In genomic region chr13:102537424-102538242, GRCm38 (mm10) we compare ENCODE assay signal across 8 mouse cellular contexts.
DNase-seq lines count a peak whose midpoint lies in the region; ATAC-seq and TF ChIP-seq lines count a peak whose summit lies in the region.

No protein-coding gene starts in this region.

- no peaks in the 10 kb centered on the region for H3K27me3 ChIP-seq in heart, embryonic 13.5 days (replicated peaks)
- no peaks in the 10 kb centered on the region for H3K27me3 ChIP-seq in forebrain, embryonic 15.5 days
- H3K27me3 ChIP-seq in kidney, postnatal 0 days (ENCODE audit: insufficient read depth, low read length) = no peaks in the 10 kb centered on the region
- no peaks in the 10 kb centered on the region for H3K27me3 ChIP-seq in midbrain, embryonic 15.5 days (replicated peaks)

- no peak for DNase-seq in heart, postnatal 25 days (ENCODE audit: low spot score)
- peak; percentile 62 for DNase-seq in Muller cell, postnatal 12 days (ENCODE audit: inconsistent ontology term)
- DNase-seq in kidney, postnatal 0 days (ENCODE audit: low spot score) = peak; percentile 87
- DNase-seq in cerebellum, postnatal 10 days = no peak
- DNase-seq in urinary bladder, adult 18-20 months (ENCODE audit: low spot score in 2 of 2) = no peak

- H3K36me3 ChIP-seq in heart, embryonic 13.5 days = no peaks in the 10 kb centered on the region
- no peaks in the 10 kb centered on the region for H3K36me3 ChIP-seq in forebrain, embryonic 15.5 days
- H3K36me3 ChIP-seq in kidney, postnatal 0 days (ENCODE audit: insufficient read depth, low read length) = no peaks in the 10 kb centered on the region
- H3K36me3 ChIP-seq in midbrain, embryonic 15.5 days (replicated peaks) = no peaks in the 10 kb centered on the region

- peak overlapping the region; percentile 29 for H3K4me3 ChIP-seq in heart, embryonic 13.5 days
- H3K4me3 ChIP-seq in forebrain, embryonic 15.5 days = peak overlapping the region; percentile 20
- peak overlapping the region; percentile 14; the same call in 1 of the 2 replicates for H3K4me3 ChIP-seq in kidney, postnatal 0 days (replicated peaks; ENCODE audit: low read depth, low read length)
- no peak overlapping the region for H3K4me3 ChIP-seq in midbrain, embryonic 15.5 days

- ATAC-seq in heart, embryonic 13.5 days (ENCODE audit: extremely low read depth, insufficient number of reproducible peaks, low FRiP score, low TSS enrichment) = no peak
- peak; percentile 58 for ATAC-seq in forebrain, embryonic 15.5 days (replicated peaks)
- ATAC-seq in kidney, postnatal 0 days (replicated peaks; ENCODE audit: low FRiP score, low read depth) = peak; percentile 54; the same call in 1 of the 2 replicates
- no peak for ATAC-seq in midbrain, embryonic 15.5 days (replicated peaks)

- H3K27ac ChIP-seq in heart, embryonic 13.5 days (replicated peaks) = no peak overlapping the region
- no peak overlapping the region for H3K27ac ChIP-seq in forebrain, embryonic 15.5 days (replicated peaks)
- H3K27ac ChIP-seq in kidney, postnatal 0 days = peak overlapping the region; percentile 19
- no peak overlapping the region for H3K27ac ChIP-seq in midbrain, embryonic 15.5 days

- H3K9ac ChIP-seq in heart, embryonic 13.5 days = peak overlapping the region; percentile 15; the same call in 1 of the 2 replicates
- H3K9ac ChIP-seq in forebrain, embryonic 15.5 days (replicated peaks) = 0 out of 2 replicates have a peak overlapping the region, but pooled peaks have one; percentile 15
- 0 out of 2 replicates have a peak overlapping the region, but pooled peaks have one; percentile 27 for H3K9ac ChIP-seq in kidney, postnatal 0 days (ENCODE audit: low read depth, low read length)
- no peak overlapping the region for H3K9ac ChIP-seq in midbrain, embryonic 15.5 days

- H3K4me2 ChIP-seq in heart, embryonic 13.5 days = peak overlapping the region; percentile 62
- H3K4me2 ChIP-seq in forebrain, embryonic 15.5 days (replicated peaks) = peak overlapping the region; percentile 37
- H3K4me2 ChIP-seq in kidney, postnatal 0 days (ENCODE audit: low read length) = peak overlapping the region; percentile 52
- H3K4me2 ChIP-seq in midbrain, embryonic 15.5 days = peak overlapping the region; percentile 28; the same call in 1 of the 2 replicates

- intact Hi-C loops in heart, postnatal 25 days (cut with DNase I) = no loop called here

- peaks cover 8% of the 10 kb centered on the region for H3K4me1 ChIP-seq in heart, embryonic 13.5 days
- peaks cover 20% of the 10 kb centered on the region for H3K4me1 ChIP-seq in forebrain, embryonic 15.5 days
- peaks cover 3% of the 10 kb centered on the region; the same call in 1 of the 2 replicates for H3K4me1 ChIP-seq in kidney, postnatal 0 days (replicated peaks; ENCODE audit: insufficient read depth, low read length)
- H3K4me1 ChIP-seq in midbrain, embryonic 15.5 days = peaks cover 11% of the 10 kb centered on the region; the same call in 1 of the 2 replicates

- WGBS in heart, embryonic 13.5 days = 36% methylated on average over 19 of the region's 19 CpGs
- WGBS in forebrain, embryonic 15.5 days = 24% methylated on average over 19 of the region's 19 CpGs
- WGBS in kidney, postnatal 0 days = 9% methylated on average over 19 of the region's 19 CpGs
- 51% methylated on average over 19 of the region's 19 CpGs for WGBS in midbrain, embryonic 15.5 days

- TF ChIP-seq CTCF in kidney, postnatal 0 days (IDR thresholded peaks at IDR 0.05; ENCODE audit: low read depth) = no peak

- H3K9me3 ChIP-seq in heart, embryonic 13.5 days = no peaks in the 10 kb centered on the region
- no peaks in the 10 kb centered on the region for H3K9me3 ChIP-seq in forebrain, embryonic 15.5 days
- no peaks in the 10 kb centered on the region for H3K9me3 ChIP-seq in kidney, postnatal 0 days (replicated peaks; ENCODE audit: low read length)
- H3K9me3 ChIP-seq in midbrain, embryonic 15.5 days = no peaks in the 10 kb centered on the region

Comparison
In these comparisons a context has a peak if more than half of its experiments do, and no peak if none do; other contexts are left out.
1. ATAC-seq: peak in forebrain, embryonic 15.5 days (single experiment) and kidney, postnatal 0 days (single experiment); none in heart, embryonic 13.5 days (single experiment) and midbrain, embryonic 15.5 days (single experiment).
2. DNase-seq: peak in Muller cell, postnatal 12 days (single experiment) and kidney, postnatal 0 days (single experiment); none in heart, postnatal 25 days (single experiment), cerebellum, postnatal 10 days (0 of 2) and urinary bladder, adult 18-20 months (0 of 2).
3. Peak in every context shown above with its lines, with median percentiles within 50 percentile points of each other: H3K4me2 ChIP-seq.